Mouse (Mus musculus) neural tube, embryonic 13.5 days (tissue): ENCODE measurements at regions not wholly inside any gene's neighbourhood (a gene's known extent, or its start where the extent isn't known, plus 50 kb on each side); places are given as distances from the start of the nearest gene placed in this dataset.

Experiments used
- ATAC-seq: fragments of 200-750 bp; cut with Nextera tagmentation; 2 replicates; pipeline ENCODE4 v1.8.0; 2017; ENCODE audit warnings: low read depth, mild to moderate bottlenecking, moderate TSS enrichment, moderate library complexity
- H3K27ac ChIP-seq: fragments of 300-500 bp; sonication (generic); replicated peaks from 2 replicates; pipeline ENCODE4 v1.5.1; 2015; ENCODE audit warnings: moderate library complexity, mild to moderate bottlenecking, inconsistent platforms
- H3K27me3 ChIP-seq: fragments of 300-500 bp; sonication (generic); 2 replicates; pipeline ENCODE4 v1.6.1; 2015; ENCODE audit warnings: mild to moderate bottlenecking, inconsistent platforms
- H3K36me3 ChIP-seq: fragments of 300-500 bp; sonication (generic); 2 replicates; pipeline ENCODE4 v1.6.1; 2015; ENCODE audit warnings: mild to moderate bottlenecking, inconsistent platforms
- H3K4me1 ChIP-seq: fragments of 300-500 bp; sonication (generic); replicated peaks from 2 replicates; pipeline ENCODE4 v1.6.1; 2015; ENCODE audit warnings: inconsistent platforms
- H3K4me2 ChIP-seq: fragments of 300-500 bp; sonication (generic); 2 replicates; pipeline ENCODE4 v1.6.1; 2015; ENCODE audit warnings: inconsistent platforms, mild to moderate bottlenecking, moderate library complexity
- H3K4me3 ChIP-seq: fragments of 300-500 bp; sonication (generic); 2 replicates; pipeline ENCODE4 v1.5.1; 2015; ENCODE audit warnings: mild to moderate bottlenecking, inconsistent platforms
- H3K9ac ChIP-seq: fragments of 300-500 bp; sonication (generic); 2 replicates; pipeline ENCODE4 v1.6.1; 2015; ENCODE audit warnings: moderate library complexity, mild to moderate bottlenecking, inconsistent platforms
- H3K9me3 ChIP-seq: fragments of 300-500 bp; sonication (generic); 2 replicates; pipeline ENCODE4 v1.6.1; 2016; ENCODE audit warnings: inconsistent platforms
- WGBS: fragments of 180-500 bp; shearing (Covaris S2); methylation state at CpG from one replicate; pipeline ENCODE4 v1.1.7; 2015; 5-methylcytosine and 5-hydroxymethylcytosine counted together

- Histone ChIP-seq H3K4me2 (no peak overlapping the region), H3K4me1 (no peaks in the 10 kb centered on the region), H3K9me3 (no peaks in the 10 kb centered on the region), H3K27ac (no peak overlapping the region), H3K27me3 (no peaks in the 10 kb centered on the region), H3K36me3 (no peaks in the 10 kb centered on the region), H3K4me3 (no peak overlapping the region), H3K9ac (no peak overlapping the region)
- ATAC-seq = no peak
- 80% methylated on average over 11 of the region's 11 CpGs for WGBS
These were observed 232.8 kb upstream of the Tcf21 start for GRCm38 (mm10) chr10:23052480-23053378.

DNA sequence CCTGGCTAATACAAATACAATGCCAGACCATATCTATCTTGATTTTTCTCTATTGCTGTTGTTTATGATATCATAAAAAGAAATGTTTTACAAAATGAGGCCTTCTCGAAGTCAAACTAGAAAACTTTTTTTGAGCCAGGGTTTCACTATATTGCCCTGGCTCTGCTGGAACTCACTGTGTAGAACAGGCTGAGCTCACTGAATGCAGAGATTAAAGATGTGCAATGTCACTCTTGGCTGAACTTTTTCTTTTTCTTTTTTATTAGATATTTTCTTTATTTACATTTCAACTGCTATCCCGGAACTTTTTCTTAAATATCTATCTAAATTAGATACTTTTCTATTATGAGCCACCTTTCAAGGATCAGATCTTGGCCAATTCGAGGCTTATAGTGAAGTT is 224.5 kb upstream of the Tcf21 start:
- ATAC-seq = no peak
- Histone ChIP-seq H3K4me1 (no peaks in the 10 kb centered on the region), H3K27ac (no peak overlapping the region), H3K27me3 (no peaks in the 10 kb centered on the region), H3K36me3 (no peaks in the 10 kb centered on the region), H3K4me2 (no peak overlapping the region), H3K9ac (no peak overlapping the region), H3K9me3 (no peaks in the 10 kb centered on the region), H3K4me3 (no peak overlapping the region)
- 82% methylated on average over 3 of the region's 3 CpGs for WGBS

- Histone ChIP-seq H3K9ac (no peak overlapping the region), H3K36me3 (no peaks in the 10 kb centered on the region), H3K4me2 (no peak overlapping the region), H3K27ac (no peak overlapping the region), H3K9me3 (no peaks in the 10 kb centered on the region), H3K4me1 (no peaks in the 10 kb centered on the region), H3K4me3 (no peak overlapping the region), H3K27me3 (no peaks in the 10 kb centered on the region)
- 78% methylated on average over 4 of the region's 4 CpGs for WGBS
- no peak for ATAC-seq
These were observed 211.6 kb upstream of the Tcf21 start for GRCm38 (mm10) chr10:23031491-23032126.

- no peaks in the 10 kb centered on the region for H3K9me3 ChIP-seq
- no peaks in the 10 kb centered on the region for H3K4me1 ChIP-seq
- no peaks in the 10 kb centered on the region for H3K36me3 ChIP-seq
- no peak overlapping the region for H3K9ac ChIP-seq
- no peak overlapping the region for H3K4me3 ChIP-seq
- no peaks in the 10 kb centered on the region for H3K27me3 ChIP-seq
- 77% methylated on average over 4 of the region's 4 CpGs for WGBS
- H3K27ac ChIP-seq = no peak overlapping the region
- no peak for ATAC-seq
- H3K4me2 ChIP-seq = no peak overlapping the region
These were observed 208.0 kb upstream of the Tcf21 start for GRCm38 (mm10) chr10:23027961-23028360.

- H3K27ac ChIP-seq = 0 out of 2 replicates have a peak overlapping the region, but pooled peaks have one; percentile 82
- WGBS = 76% methylated on average over 4 of the region's 4 CpGs
These were observed 197.2 kb upstream of the Tcf21 start for GRCm38 (mm10) chr10:23017151-23017678.

GRCm38 (mm10) chr10:23015935-23016694 is 196.1 kb upstream of the Tcf21 start:
- peak; percentile 91 for ATAC-seq
- Histone ChIP-seq H3K9me3 (no peaks in the 10 kb centered on the region), H3K9ac (no peak overlapping the region), H3K36me3 (no peaks in the 10 kb centered on the region), H3K4me1 (peaks cover 22% of the 10 kb centered on the region), H3K4me2 (no peak overlapping the region), H3K4me3 (no peak overlapping the region), H3K27ac (peak overlapping the region; percentile 82), H3K27me3 (no peaks in the 10 kb centered on the region)
- 33% methylated on average over 3 of the region's 3 CpGs for WGBS

More at GRCm38 (mm10) chr10:23017151-23017678, 197.2 kb upstream of the Tcf21 start:
- Histone ChIP-seq H3K4me1 (peaks cover 22% of the 10 kb centered on the region), H3K9me3 (no peaks in the 10 kb centered on the region), H3K36me3 (no peaks in the 10 kb centered on the region), H3K9ac (no peak overlapping the region), H3K4me3 (no peak overlapping the region), H3K4me2 (no peak overlapping the region), H3K27me3 (no peaks in the 10 kb centered on the region)
- ATAC-seq = no peak

DNA sequence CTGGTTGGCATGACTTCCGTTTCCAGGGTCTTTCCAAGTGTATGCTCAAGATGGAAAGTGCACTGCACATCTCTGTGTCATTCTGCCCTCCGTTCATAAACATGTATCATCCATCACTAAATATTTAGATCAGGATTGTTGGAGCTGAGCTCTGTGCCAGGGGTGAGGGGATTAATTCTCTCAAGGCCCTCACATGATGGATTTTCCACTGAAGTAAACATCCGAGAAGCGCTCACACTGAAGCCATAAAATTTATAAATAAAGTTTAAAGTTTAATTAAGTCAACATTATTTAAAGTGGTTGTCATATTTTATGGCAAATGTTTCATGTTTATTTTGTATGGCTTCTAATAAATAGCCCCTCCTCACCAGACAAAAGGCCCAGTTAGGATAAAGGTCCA is 190.7 kb upstream of the Tcf21 start:
- WGBS = 55% methylated on average over 4 of the region's 4 CpGs
- Histone ChIP-seq H3K4me2 (no peak overlapping the region), H3K4me3 (no peak overlapping the region), H3K9me3 (no peaks in the 10 kb centered on the region), H3K36me3 (no peaks in the 10 kb centered on the region), H3K4me1 (peaks cover 13% of the 10 kb centered on the region; the same call in 1 of the 2 replicates), H3K27me3 (no peaks in the 10 kb centered on the region), H3K9ac (no peak overlapping the region), H3K27ac (no peak overlapping the region)
- ATAC-seq = no peak

DNA sequence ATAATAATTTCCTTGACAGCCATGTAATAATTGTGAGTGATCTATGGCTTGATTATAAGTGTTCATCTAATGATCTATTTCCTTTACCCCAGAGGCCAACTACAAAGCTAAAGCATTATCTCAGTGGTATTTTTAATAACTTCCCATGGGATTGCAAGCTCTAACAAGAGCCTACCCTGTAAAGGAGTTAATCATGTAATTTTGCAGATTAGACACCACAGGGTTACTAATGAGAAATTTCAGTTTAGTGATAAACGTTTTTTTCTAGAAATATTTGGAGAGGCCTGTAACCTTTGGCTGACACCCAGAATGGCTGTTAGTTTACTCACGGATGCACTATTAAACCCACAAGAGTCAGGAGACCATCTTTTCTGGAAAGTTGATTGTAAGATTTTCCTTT is 190.2 kb upstream of the Tcf21 start:
- Histone ChIP-seq H3K27ac (no peak overlapping the region), H3K36me3 (no peaks in the 10 kb centered on the region), H3K27me3 (no peaks in the 10 kb centered on the region), H3K4me2 (no peak overlapping the region), H3K9me3 (no peaks in the 10 kb centered on the region), H3K4me3 (no peak overlapping the region), H3K9ac (no peak overlapping the region), H3K4me1 (peaks cover 10% of the 10 kb centered on the region; the same call in 1 of the 2 replicates)
- ATAC-seq = no peak
- WGBS = 32% methylated on average over 2 of the region's 2 CpGs

- 77% methylated on average over 1 of the region's 1 CpGs for WGBS
These were observed 184.8 kb upstream of the Tcf21 start for GRCm38 (mm10) chr10:23004768-23005167.

DNA sequence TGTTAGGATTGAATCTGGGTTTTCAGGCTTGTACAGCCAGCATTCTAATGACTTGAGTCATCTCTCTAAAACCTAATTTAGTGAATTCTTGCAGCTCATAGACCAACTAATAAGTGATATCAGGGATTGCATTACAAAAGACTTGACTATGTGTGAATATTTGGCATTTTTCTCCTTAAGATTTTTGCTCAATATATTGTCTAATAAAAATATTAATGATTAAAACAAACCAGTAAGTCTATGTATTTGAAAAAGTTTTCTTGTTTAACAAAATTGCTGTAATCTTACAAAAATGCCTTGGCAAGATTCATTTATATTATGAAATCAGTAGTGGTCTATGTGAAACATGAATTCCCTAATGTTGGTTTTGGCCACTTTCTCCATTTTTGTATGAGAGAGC is 183.7 kb upstream of the Tcf21 start:
- no peak overlapping the region for H3K9ac ChIP-seq
- ATAC-seq = no peak
- H3K27ac ChIP-seq = no peak overlapping the region
- H3K36me3 ChIP-seq = no peaks in the 10 kb centered on the region
- H3K4me1 ChIP-seq = no peaks in the 10 kb centered on the region
- no peaks in the 10 kb centered on the region for H3K9me3 ChIP-seq
- H3K4me2 ChIP-seq = no peak overlapping the region
- H3K27me3 ChIP-seq = no peaks in the 10 kb centered on the region
- no peak overlapping the region for H3K4me3 ChIP-seq

More at GRCm38 (mm10) chr10:23004768-23005167, 184.8 kb upstream of the Tcf21 start:
- H3K9ac ChIP-seq = no peak overlapping the region
- ATAC-seq = no peak
- H3K27me3 ChIP-seq = no peaks in the 10 kb centered on the region
- H3K4me3 ChIP-seq = no peak overlapping the region
- H3K36me3 ChIP-seq = no peaks in the 10 kb centered on the region
- H3K4me1 ChIP-seq = no peaks in the 10 kb centered on the region
- H3K4me2 ChIP-seq = no peak overlapping the region
- H3K9me3 ChIP-seq = no peaks in the 10 kb centered on the region
- no peak overlapping the region for H3K27ac ChIP-seq

- Histone ChIP-seq H3K36me3 (no peaks in the 10 kb centered on the region), H3K4me3 (no peak overlapping the region), H3K4me2 (no peak overlapping the region), H3K9me3 (no peaks in the 10 kb centered on the region; the same call in 1 of the 2 replicates), H3K27ac (no peak overlapping the region), H3K4me1 (no peaks in the 10 kb centered on the region), H3K27me3 (no peaks in the 10 kb centered on the region), H3K9ac (no peak overlapping the region)
- 81% methylated on average over 2 of the region's 2 CpGs for WGBS
- no peak for ATAC-seq
These were observed 178.6 kb upstream of the Tcf21 start for GRCm38 (mm10) chr10:22998561-22998960.

DNA sequence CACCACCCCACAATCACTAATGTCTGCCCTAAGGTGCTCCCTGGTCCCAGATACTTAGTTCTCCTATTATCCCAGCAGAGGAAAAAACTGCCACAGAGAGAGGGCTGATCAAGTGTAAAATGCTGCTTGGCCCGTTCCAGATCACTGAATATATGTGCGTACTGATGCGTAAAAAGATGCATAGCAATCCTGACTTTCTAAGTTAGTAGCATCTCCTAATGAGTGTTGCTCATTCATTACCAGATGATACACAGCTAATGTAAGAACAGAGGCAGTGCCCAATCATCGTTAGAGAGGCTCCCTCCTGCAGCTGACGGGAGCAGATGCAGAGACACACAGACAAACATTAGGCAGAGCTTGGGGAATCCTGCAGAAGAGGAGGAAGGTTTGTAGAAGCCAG is 177.6 kb upstream of the Tcf21 start:
- no peaks in the 10 kb centered on the region for H3K36me3 ChIP-seq
- H3K4me2 ChIP-seq = no peak overlapping the region
- no peak overlapping the region for H3K4me3 ChIP-seq
- H3K9ac ChIP-seq = no peak overlapping the region
- H3K27ac ChIP-seq = no peak overlapping the region
- WGBS = 76% methylated on average over 5 of the region's 5 CpGs
- H3K4me1 ChIP-seq = no peaks in the 10 kb centered on the region
- no peaks in the 10 kb centered on the region; the same call in 1 of the 2 replicates for H3K9me3 ChIP-seq
- no peak for ATAC-seq
- H3K27me3 ChIP-seq = no peaks in the 10 kb centered on the region
